Mouse (Mus musculus) liver, embryonic 14.5 days (tissue): ENCODE results near the gene Dennd1c. TPM values are rescaled to one million over a fixed set of nuclear protein-coding genes. Genes with fewer than 3 reads are reported as not detected.
"Not testable (repeated sequence)": the region's sequence is repeated elsewhere in the genome, so short reads cannot be mapped to it uniquely, and the experiment has no call there.

Source experiments
- ATAC-seq: fragments of 200-750 bp; cut with Nextera tagmentation; 2 replicates; pipeline ENCODE4 v1.8.0; 2017; ENCODE audit warnings: moderate number of reproducible peaks, mild to moderate bottlenecking, moderate library complexity; ENCODE audit not compliant: insufficient read depth
- DNase-seq, 3 experiments: peaks; one replicate each; pipeline ENCODE4 v3.0.0-alpha.2; 2012 to 2013; ENCODE audit warnings: low read depth in 3 of 3, low spot score in 3 of 3
- H3K27ac ChIP-seq: fragments of 300-500 bp; sonication (generic); 2 replicates; pipeline ENCODE4 v1.5.1; 2014; ENCODE audit warnings: moderate library complexity, mild to moderate bottlenecking, control low read depth, inconsistent platforms
- H3K27me3 ChIP-seq: fragments of 300-500 bp; sonication (generic); 2 replicates; pipeline ENCODE4 v1.6.1; 2014; ENCODE audit warnings: mild to moderate bottlenecking, low read length, moderate library complexity; ENCODE audit not compliant: control insufficient read depth, insufficient read depth
- H3K36me3 ChIP-seq: fragments of 300-500 bp; sonication (generic); replicated peaks from 2 replicates; pipeline ENCODE4 v1.6.1; 2014; ENCODE audit warnings: low read depth; ENCODE audit not compliant: control insufficient read depth, insufficient read depth
- H3K4me1 ChIP-seq, 2 experiments: fragments of 200-500 bp in 1 of 2; fragments of 300-500 bp in 1 of 2; sonication (generic) in 1 of 2; replicated peaks; 2 replicates each; pipeline ENCODE4 v1.6.1; 2012 to 2014; ENCODE audit warnings: antibody characterized with exemption in 1 of 2, inconsistent platforms in 1 of 2, low read length in 1 of 2; ENCODE audit not compliant: control insufficient read depth in 2 of 2, insufficient read depth in 2 of 2
- H3K4me2 ChIP-seq: fragments of 300-500 bp; sonication (generic); 2 replicates; pipeline ENCODE4 v1.6.1; 2014; ENCODE audit warnings: low read depth, mild to moderate bottlenecking, control low read depth, moderate library complexity
- H3K4me3 ChIP-seq, 2 experiments: fragments of 200-500 bp in 1 of 2; fragments of 300-500 bp in 1 of 2; sonication (generic) in 1 of 2; 2 replicates each; pipeline ENCODE4 v1.5.1; 2012 to 2014; ENCODE audit warnings: low read depth in 2 of 2, low read length in 2 of 2, mild to moderate bottlenecking in 2 of 2, control low read depth in 1 of 2, inconsistent platforms in 1 of 2, moderate library complexity in 1 of 2; ENCODE audit not compliant: insufficient read depth in 1 of 2
- H3K9ac ChIP-seq: fragments of 300-500 bp; sonication (generic); replicated peaks from 2 replicates; pipeline ENCODE4 v1.6.1; 2014; ENCODE audit warnings: mild to moderate bottlenecking, control low read depth, moderate library complexity
- H3K9me3 ChIP-seq: fragments of 300-500 bp; sonication (generic); 2 replicates; pipeline ENCODE4 v1.6.1; 2016; ENCODE audit warnings: low read length, mixed read lengths; ENCODE audit not compliant: control insufficient read depth
- CTCF ChIP-seq: IDR thresholded peaks from 2 replicates; pipeline ENCODE4 v1.5.1; 2016; ENCODE audit warnings: antibody characterized with exemption, low read depth, control low read depth
- EP300 ChIP-seq: IDR thresholded peaks from 2 replicates; pipeline ENCODE4 v1.6.1; 2016; ENCODE audit warnings: antibody characterized with exemption, low read depth
- WGBS: fragments of 180-500 bp; shearing (Covaris S2); extraction: QIAGEN DNeasy Blood & Tissue Kit; methylation state at CpG from one replicate; pipeline ENCODE4 v1.1.7; 2014; ENCODE audit not compliant: insufficient replicate concordance; 5-methylcytosine and 5-hydroxymethylcytosine counted together
- polyA plus RNA-seq, 2 experiments: library from polyadenylated mRNA; depleted of rRNA in 1 of 2; stranded (reverse) in 1 of 2; unstranded in 1 of 2; fragments of >200 nt; fragmentation: Nextera tagmentation in 1 of 2; extraction: Ambion mirVana in 1 of 2; gene quantifications; 2 replicates each; pipeline versions ENCODE4 v1.2.1 to v1.2.3; 2012 to 2014

The Dennd1c gene
- polyA plus RNA-seq, 2 experiments, result 0.89 to 1.5 TPM

GRCm38 (mm10) chr17:57059486-57059977, 18.8 kb downstream of the Dennd1c start, which contains the start of gene Slc25a23:
Gene Slc25a23, minus strand, starts transcription at chr17:57059863.
- Histone ChIP-seq H3K27ac (no peak within 1 kb of the TSS), H3K9me3 (no peaks in the 10 kb centered on the region), H3K27me3 (peaks cover 34% of the 10 kb centered on the region), H3K4me1 (peaks cover 5 to 6% of the 10 kb centered on the region in 2 experiments; a peak in 3 of 4 replicates), H3K4me3 (peak within 1 kb of the TSS; percentile 54 to 63), H3K4me2 (peak within 1 kb of the TSS; percentile 96), H3K9ac (peak within 1 kb of the TSS; percentile 52), H3K36me3 (no peaks in the 10 kb centered on the region)
- TF ChIP-seq CTCF (no peak), EP300 (no peak)
- ATAC-seq, result peak; percentile 19; the same call in 1 of the 2 replicates
- DNase-seq, result no peak
- WGBS, result under 1% methylated on average over 36 of the region's 45 CpGs

- H3K27ac ChIP-seq, result no peak within 1 kb of the TSS
- H3K4me2 ChIP-seq, result peak within 1 kb of the TSS; percentile 96
- DNase-seq (no peak), ATAC-seq (no peak)
- peak within 1 kb of the TSS; percentile 52 for H3K9ac ChIP-seq
- H3K4me1 ChIP-seq, result peaks cover 5 to 6% of the 10 kb centered on the region in 2 experiments; a peak in 3 of 4 replicates
- H3K9me3 ChIP-seq, result no peaks in the 10 kb centered on the region
- no peak for TF ChIP-seq EP300
- no peak for TF ChIP-seq CTCF
- H3K4me3 ChIP-seq, result peak within 1 kb of the TSS; percentile 54 to 63
- H3K27me3 ChIP-seq, result peaks cover 34% of the 10 kb centered on the region
- WGBS, result 7% methylated on average over 20 of the region's 22 CpGs
- H3K36me3 ChIP-seq, result no peaks in the 10 kb centered on the region
Measured at GRCm38 (mm10) chr17:57058891-57059485, 19.3 kb downstream of the Dennd1c start, which contains the start of gene Crb3. Gene Crb3, plus strand, starts transcription at chr17:57059105.

GRCm38 (mm10) chr17:57056246-57056645, 22.1 kb downstream of the Dennd1c start:
- TF ChIP-seq EP300 (no peak), CTCF (no peak)
- Histone ChIP-seq H3K9ac (no peak overlapping the region), H3K4me3 (no peak overlapping the region), H3K4me2 (no peak overlapping the region), H3K27ac (no peak overlapping the region), H3K27me3 (peaks cover 11% of the 10 kb centered on the region), H3K36me3 (no peaks in the 10 kb centered on the region), H3K4me1 (peaks cover 5 to 6% of the 10 kb centered on the region in 2 experiments; a peak in 3 of 4 replicates), H3K9me3 (no peaks in the 10 kb centered on the region)
- 54% methylated on average over 3 of the region's 3 CpGs for WGBS
- no peak for DNase-seq
- ATAC-seq, result no peak

- not testable (repeated sequence) for H3K27ac ChIP-seq, H3K9me3 ChIP-seq, H3K9ac ChIP-seq, ATAC-seq, H3K4me3 ChIP-seq, H3K4me2 ChIP-seq, H3K27me3 ChIP-seq, H3K4me1 ChIP-seq, DNase-seq, H3K36me3 ChIP-seq
- TF ChIP-seq CTCF, result peak; percentile 50
- 52% methylated on average over 4 of the region's 4 CpGs for WGBS
Measured at GRCm38 (mm10) chr17:57051679-57052078, 26.6 kb downstream of the Dennd1c start.

GRCm38 (mm10) chr17:57048816-57049215, 29.5 kb downstream of the Dennd1c start:
- ATAC-seq, result no peak
- H3K36me3 ChIP-seq, result no peaks in the 10 kb centered on the region
- WGBS, result 70% methylated on average over 3 of the region's 3 CpGs
- no peak overlapping the region for H3K27ac ChIP-seq
- TF ChIP-seq EP300 (no peak), CTCF (no peak)
- no peak overlapping the region for H3K4me3 ChIP-seq
- no peak for DNase-seq
- H3K4me2 ChIP-seq, result no peak overlapping the region
- no peaks in the 10 kb centered on the region for H3K9me3 ChIP-seq
- no peaks in the 10 kb centered on the region for H3K4me1 ChIP-seq
- no peak overlapping the region for H3K9ac ChIP-seq
- H3K27me3 ChIP-seq, result no peaks in the 10 kb centered on the region
